In genomic region chr19:21653172-21653981, GRCm38 (mm10) we compare ENCODE assay signal across 7 mouse cellular contexts. TPM values are rescaled to one million over a fixed set of nuclear protein-coding genes. Genes with fewer than 3 reads are reported as not detected.
A peak's percentile ranks its signal among the peaks of the same experiment; 100 is the strongest.
DNase-seq lines count a peak whose midpoint lies in the region; ATAC-seq lines count a peak whose summit lies in the region.

Gene Abhd17b, plus strand, starts transcription at chr19:21653185.

- peak within 1 kb of the TSS; percentile 97 for H3K4me3 ChIP-seq in hindbrain, embryonic 16.5 days (ENCODE audit: low read length)

- H3K36me3 ChIP-seq in hindbrain, embryonic 16.5 days (ENCODE audit: control insufficient read depth, insufficient read depth, low read length) = no peaks in the 10 kb centered on the region

- no peaks in the 10 kb centered on the region for H3K9me3 ChIP-seq in hindbrain, embryonic 16.5 days (ENCODE audit: control insufficient read depth, low read length)

- under 1% methylated on average over 79 of the region's 105 CpGs for WGBS in hindbrain, embryonic 16.5 days

- peaks cover 21% of the 10 kb centered on the region for H3K4me1 ChIP-seq in hindbrain, embryonic 16.5 days (ENCODE audit: control insufficient read depth, insufficient read depth, low read depth, low read length)

- H3K27me3 ChIP-seq in hindbrain, embryonic 16.5 days (replicated peaks; ENCODE audit: control insufficient read depth, insufficient read depth, low read length) = no peaks in the 10 kb centered on the region

- ATAC-seq in activated CD4-positive, CD25-positive, alpha-beta regulatory T cell, adult 4 months = no peak
- peak; percentile 48 for ATAC-seq in hindbrain, embryonic 16.5 days
- peak; percentile 4; the same call in 1 of the 2 replicates for ATAC-seq in megakaryocyte, adult 5-6 weeks (ENCODE audit: poor library complexity, severe bottlenecking)

- peak within 1 kb of the TSS; percentile 96 for H3K9ac ChIP-seq in hindbrain, embryonic 16.5 days (ENCODE audit: low read depth, low read length)

- DNase-seq in cerebellum, postnatal 25 days = peak; percentile 75 to 77
- peak; percentile 18 to 25 for DNase-seq in gastrocnemius, adult 8-10 months (ENCODE audit: low spot score in 2 of 2)
- peak; percentile 25 to 36 for DNase-seq in left cerebral cortex, adult 8-10 months (ENCODE audit: low spot score in 2 of 2)
- DNase-seq in right cerebral cortex, adult 2 months (ENCODE audit: low spot score in 2 of 2) = peak; percentile 26 to 50

- H3K4me2 ChIP-seq in hindbrain, embryonic 16.5 days (ENCODE audit: low read length) = peak within 1 kb of the TSS; percentile 67

- peak within 1 kb of the TSS; percentile 99 for H3K27ac ChIP-seq in hindbrain, embryonic 16.5 days (ENCODE audit: low read depth, low read length)

RNA-seq across cellular contexts. Expression of gene Abhd17b, which starts in this region (rescaled TPM):
- polyA plus RNA-seq in activated CD4-positive, CD25-positive, alpha-beta regulatory T cell, adult 4 months (2017; shearing (Covaris generic)) = 10 to 100 TPM; 10.4 to 12.0 TPM
- 10 to 100 TPM; 16.8 to 18.5 (median 18.3) TPM for total RNA-seq in gastrocnemius, adult 8-10 months (2022)
- polyA plus RNA-seq in hindbrain, embryonic 16.5 days (2015; fragmentation: Nextera tagmentation; extraction: Ambion mirVana) = 27.6 and 38.4 TPM in 2 replicates
- 10 to 100 TPM; 35.0 to 43.3 (median 37.4) TPM for total RNA-seq in left cerebral cortex, adult 8-10 months (2022)
- 42.9 and 47.2 TPM in 2 replicates for total RNA-seq in megakaryocyte, adult 5-6 weeks (2015)
- 30.3 and 32.8 TPM in 2 replicates for total RNA-seq in megakaryocyte, adult 5-6 weeks (2017)

Comparison
In these comparisons a context has a peak if more than half of its experiments do, and no peak if none do; other contexts are left out.
1. DNase-seq: peak in every context shown above with its lines; median percentile 76 in cerebellum, postnatal 25 days; 38 in right cerebral cortex, adult 2 months; 30 in left cerebral cortex, adult 8-10 months; 22 in gastrocnemius, adult 8-10 months.